Mouse (Mus musculus) C2C12 (cell line): Measurements from ENCODE around the gene B3galnt2.

Experiments
- CEBPB ChIP-seq: IDR thresholded peaks from one replicate; pipeline ENCODE4 v1.6.1; 2011; ENCODE audit warnings: low read depth, mild to moderate bottlenecking, control low read depth, moderate library complexity
- CTCF ChIP-seq: IDR thresholded peaks from one replicate; pipeline ENCODE4 v1.5.1; 2011; ENCODE audit not compliant: control insufficient read depth, insufficient read depth, insufficient read length
- FOSL1 ChIP-seq: IDR thresholded peaks from one replicate; pipeline ENCODE4 v1.8.0; 2011; ENCODE audit warnings: mild to moderate bottlenecking, low read length; ENCODE audit not compliant: poor library complexity, insufficient read depth, severe bottlenecking
- MAX ChIP-seq: IDR thresholded peaks from one replicate; pipeline ENCODE4 v1.6.1; 2011; ENCODE audit warnings: mild to moderate bottlenecking, control low read depth
- MYOD1 ChIP-seq: IDR thresholded peaks from one replicate; pipeline ENCODE4 v1.6.1; 2011; ENCODE audit warnings: low read depth; ENCODE audit not compliant: control insufficient read depth, insufficient read length
- MYOG ChIP-seq: IDR thresholded peaks from one replicate; pipeline ENCODE4 v1.6.1; 2011; ENCODE audit not compliant: control insufficient read depth, insufficient read length; ENCODE audit errors: extremely low read depth
- USF1 ChIP-seq: IDR thresholded peaks from one replicate; pipeline ENCODE4 v1.6.1; 2011; ENCODE audit warnings: low read depth, mild to moderate bottlenecking, control low read depth, moderate library complexity

- TF ChIP-seq CEBPB (no peak), FOSL1 (no peak), CTCF (no peak), MAX (no peak), MYOG (no peak), USF1 (no peak), MYOD1 (no peak)
These were observed 5.9 kb downstream of the B3galnt2 start for GRCm38 (mm10) chr13:13960211-13960610.
